Mouse (Mus musculus) myocyte (in vitro differentiated cells): ENCODE measurements around the gene Grk1. TPM values are rescaled to one million over a fixed set of nuclear protein-coding genes. Genes with fewer than 3 reads are reported as not detected.

Source experiments
- H3K27me3 ChIP-seq: one replicate; pipeline ENCODE4 v1.6.1; 2011; ENCODE audit not compliant: control insufficient read depth, insufficient read depth, insufficient read length
- H3K36me3 ChIP-seq: one replicate; pipeline ENCODE4 v1.6.1; 2011; ENCODE audit not compliant: control insufficient read depth, insufficient read depth
- H3K4me2 ChIP-seq: one replicate; pipeline ENCODE4 v1.6.1; 2011; ENCODE audit warnings: low read depth, control low read depth
- H3K4me3 ChIP-seq: one replicate; pipeline ENCODE4 v1.5.1; 2011; ENCODE audit warnings: mild to moderate bottlenecking, control low read depth, moderate library complexity
- H3K79me2 ChIP-seq: one replicate; pipeline ENCODE4 v1.6.1; 2011; ENCODE audit not compliant: control insufficient read depth, insufficient read depth
- H3ac ChIP-seq: one replicate; pipeline ENCODE4 v1.6.1; 2011; ENCODE audit not compliant: control insufficient read depth, insufficient read length
- CEBPB ChIP-seq: IDR thresholded peaks from 2 replicates; pipeline ENCODE4 v1.6.1; 2011; ENCODE audit warnings: mild to moderate bottlenecking, moderate library complexity; ENCODE audit not compliant: poor library complexity, insufficient read depth, severe bottlenecking
- E2F4 ChIP-seq: IDR thresholded peaks from one replicate; pipeline ENCODE4 v1.6.1; 2011; ENCODE audit warnings: mild to moderate bottlenecking, control low read depth, moderate library complexity; ENCODE audit not compliant: insufficient read depth
- MAX ChIP-seq: IDR thresholded peaks from one replicate; pipeline ENCODE4 v1.6.1; 2011; ENCODE audit warnings: low read depth, mild to moderate bottlenecking, control low read depth
- MYOD1 ChIP-seq, 3 experiments: IDR thresholded peaks; one replicate each; pipeline ENCODE4 v1.6.1; 2011; ENCODE audit warnings: control low read depth in 2 of 3, low read depth in 2 of 3, mild to moderate bottlenecking in 2 of 3, moderate library complexity in 1 of 3; ENCODE audit not compliant: insufficient read length in 2 of 3, control insufficient read depth in 1 of 3
- MYOG ChIP-seq, 3 experiments: IDR thresholded peaks; one replicate each; pipeline ENCODE4 v1.6.1; 2011; ENCODE audit warnings: control low read depth in 2 of 3, low read depth in 2 of 3, mild to moderate bottlenecking in 2 of 3; ENCODE audit not compliant: insufficient read length in 2 of 3, control insufficient read depth in 1 of 3, insufficient read depth in 1 of 3
- POLR2A ChIP-seq: IDR thresholded peaks from one replicate; pipeline ENCODE4 v1.6.1; 2011; ENCODE audit warnings: low read depth, mild to moderate bottlenecking, control low read depth, moderate library complexity; ENCODE audit not compliant: insufficient read length
- POLR2AphosphoS2 ChIP-seq: IDR thresholded peaks from one replicate; pipeline ENCODE4 v1.6.1; 2011; ENCODE audit warnings: low read depth, control low read depth; ENCODE audit not compliant: insufficient read length
- REST ChIP-seq: IDR thresholded peaks from one replicate; pipeline ENCODE4 v1.6.1; 2011; ENCODE audit warnings: mild to moderate bottlenecking, control low read depth, moderate library complexity; ENCODE audit not compliant: insufficient read depth, insufficient read length
- SRF ChIP-seq: IDR thresholded peaks from one replicate; pipeline ENCODE4 v1.6.1; 2011; ENCODE audit warnings: low read depth; ENCODE audit not compliant: control insufficient read depth, insufficient read length
- TCF12 ChIP-seq: IDR thresholded peaks from one replicate; pipeline ENCODE4 v1.6.1; 2011; ENCODE audit warnings: mild to moderate bottlenecking, control low read depth; ENCODE audit not compliant: poor library complexity, insufficient read depth, severe bottlenecking
- TCF3 ChIP-seq: IDR thresholded peaks from one replicate; pipeline ENCODE4 v1.6.1; 2011; ENCODE audit warnings: low read depth, control low read depth; ENCODE audit not compliant: insufficient read length
- USF1 ChIP-seq: IDR thresholded peaks from one replicate; pipeline ENCODE4 v1.6.1; 2011; ENCODE audit warnings: low read depth, mild to moderate bottlenecking, control low read depth, moderate library complexity
- polyA plus RNA-seq: library from polyadenylated mRNA; unstranded; fragments of >200 nt; fragmentation: generic; extraction: Trizol; gene quantifications from one replicate; pipeline ENCODE4 v1.2.1, GENCODE M21; 2012; ENCODE audit warnings: missing spikeins

Grk1 gene
- polyA plus RNA-seq, 1 experiment: under 0.01 TPM

GRCm38 (mm10) chr8:13433130-13433529 is 28.2 kb downstream of the Grk1 start:
- H3K36me3 ChIP-seq: no peaks in the 10 kb centered on the region
- no peak for TF ChIP-seq MAX
- TF ChIP-seq MYOD1 (IDR thresholded peaks at IDR 0.05; ENCODE audit: control insufficient read depth in 1 of 3, insufficient read length in 2 of 3, low read depth in 2 of 3): no peak
- TF ChIP-seq POLR2A: no peak
- TF ChIP-seq POLR2AphosphoS2: no peak
- no peak for TF ChIP-seq SRF
- TF ChIP-seq CEBPB: no peak
- no peak for TF ChIP-seq TCF12
- TF ChIP-seq E2F4: no peak
- no peak for TF ChIP-seq REST
- no peak for TF ChIP-seq USF1
- TF ChIP-seq TCF3: no peak
- H3K79me2 ChIP-seq: no peaks in the 10 kb centered on the region
- H3K27me3 ChIP-seq: peaks cover 63% of the 10 kb centered on the region
- no peak overlapping the region for H3K4me2 ChIP-seq
- H3K4me3 ChIP-seq: no peak overlapping the region
- H3ac ChIP-seq: no peak overlapping the region

- TF ChIP-seq TCF12: no peak
- no peak for TF ChIP-seq POLR2A
- no peak for TF ChIP-seq POLR2AphosphoS2
- no peak for TF ChIP-seq MYOD1 (IDR thresholded peaks at IDR 0.05; ENCODE audit: control insufficient read depth in 1 of 3, insufficient read length in 2 of 3, low read depth in 2 of 3)
- no peak for TF ChIP-seq REST
- TF ChIP-seq E2F4: no peak
- TF ChIP-seq MYOG (IDR thresholded peaks at IDR 0.05; ENCODE audit: control insufficient read depth in 1 of 3, insufficient read depth in 1 of 3, insufficient read length in 2 of 3, low read depth in 2 of 3): no peak
- no peak for TF ChIP-seq USF1
- TF ChIP-seq CEBPB: no peak
- TF ChIP-seq MAX: no peak
- no peak for TF ChIP-seq TCF3
- TF ChIP-seq SRF: no peak
- Histone ChIP-seq H3K4me3 (no peak within 1 kb of the TSS), H3K36me3 (no peaks in the 10 kb centered on the region), H3K27me3 (peaks cover 56% of the 10 kb centered on the region), H3K79me2 (no peaks in the 10 kb centered on the region), H3K4me2 (no peak within 1 kb of the TSS), H3ac (no peak within 1 kb of the TSS)
These were observed 30.0 kb downstream of the Grk1 start, which contains the start of gene Tmem255b for GRCm38 (mm10) chr8:13434889-13435288. Gene Tmem255b, plus strand, starts transcription at chr8:13435189.

- Histone ChIP-seq H3K79me2 (no peaks in the 10 kb centered on the region), H3K36me3 (no peaks in the 10 kb centered on the region), H3K4me2 (no peak overlapping the region), H3K27me3 (peaks cover 66% of the 10 kb centered on the region), H3K4me3 (no peak overlapping the region), H3ac (no peak overlapping the region)
- TF ChIP-seq CEBPB (no peak), POLR2AphosphoS2 (no peak), MAX (no peak), TCF12 (no peak)
These were observed 31.2 kb downstream of the Grk1 start for GRCm38 (mm10) chr8:13436052-13436451.

- peaks cover 70% of the 10 kb centered on the region for H3K27me3 ChIP-seq
- H3K79me2 ChIP-seq: no peaks in the 10 kb centered on the region
- no peak overlapping the region for H3K4me3 ChIP-seq
- no peak overlapping the region for H3K4me2 ChIP-seq
- no peaks in the 10 kb centered on the region for H3K36me3 ChIP-seq
- TF ChIP-seq MAX: no peak
- no peak for TF ChIP-seq MYOD1 (IDR thresholded peaks at IDR 0.05; ENCODE audit: control insufficient read depth in 1 of 3, insufficient read length in 2 of 3, low read depth in 2 of 3)
- TF ChIP-seq MYOG (IDR thresholded peaks at IDR 0.05; ENCODE audit: control insufficient read depth in 1 of 3, insufficient read depth in 1 of 3, insufficient read length in 2 of 3, low read depth in 2 of 3): no peak
- no peak for TF ChIP-seq USF1
- no peak for TF ChIP-seq POLR2A
- TF ChIP-seq TCF3: no peak
- no peak for TF ChIP-seq SRF
- no peak for TF ChIP-seq TCF12
- no peak for TF ChIP-seq REST
- no peak for TF ChIP-seq CEBPB
- TF ChIP-seq E2F4: no peak
- no peak for TF ChIP-seq POLR2AphosphoS2
- no peak overlapping the region for H3ac ChIP-seq
These were observed 32.6 kb downstream of the Grk1 start for GRCm38 (mm10) chr8:13437531-13437930.

GRCm38 (mm10) chr8:13442152-13442551 is 37.3 kb downstream of the Grk1 start:
- Histone ChIP-seq H3K79me2 (no peaks in the 10 kb centered on the region), H3ac (no peak overlapping the region), H3K27me3 (peaks cover 30% of the 10 kb centered on the region), H3K4me2 (no peak overlapping the region), H3K4me3 (no peak overlapping the region), H3K36me3 (no peaks in the 10 kb centered on the region)
- TF ChIP-seq E2F4 (no peak), POLR2AphosphoS2 (no peak)
